Mouse (Mus musculus) testis, adult 2 months (tissue): ENCODE measurements around the gene Ddx39.

Source experiments
- CTCF ChIP-seq: fragments of 200-500 bp; IDR thresholded peaks from 2 replicates; pipeline ENCODE4 v1.5.1; 2012; ENCODE audit warnings: low read depth, mild to moderate bottlenecking, inconsistent platforms, low read length, moderate library complexity; ENCODE audit not compliant: control insufficient read depth, insufficient read depth, insufficient replicate concordance
- POLR2A ChIP-seq: fragments of 200-500 bp; IDR thresholded peaks from 2 replicates; pipeline ENCODE4 v1.6.1; 2012; ENCODE audit warnings: low read depth, mild to moderate bottlenecking, inconsistent platforms, low read length, moderate library complexity; ENCODE audit not compliant: control insufficient read depth

DNA sequence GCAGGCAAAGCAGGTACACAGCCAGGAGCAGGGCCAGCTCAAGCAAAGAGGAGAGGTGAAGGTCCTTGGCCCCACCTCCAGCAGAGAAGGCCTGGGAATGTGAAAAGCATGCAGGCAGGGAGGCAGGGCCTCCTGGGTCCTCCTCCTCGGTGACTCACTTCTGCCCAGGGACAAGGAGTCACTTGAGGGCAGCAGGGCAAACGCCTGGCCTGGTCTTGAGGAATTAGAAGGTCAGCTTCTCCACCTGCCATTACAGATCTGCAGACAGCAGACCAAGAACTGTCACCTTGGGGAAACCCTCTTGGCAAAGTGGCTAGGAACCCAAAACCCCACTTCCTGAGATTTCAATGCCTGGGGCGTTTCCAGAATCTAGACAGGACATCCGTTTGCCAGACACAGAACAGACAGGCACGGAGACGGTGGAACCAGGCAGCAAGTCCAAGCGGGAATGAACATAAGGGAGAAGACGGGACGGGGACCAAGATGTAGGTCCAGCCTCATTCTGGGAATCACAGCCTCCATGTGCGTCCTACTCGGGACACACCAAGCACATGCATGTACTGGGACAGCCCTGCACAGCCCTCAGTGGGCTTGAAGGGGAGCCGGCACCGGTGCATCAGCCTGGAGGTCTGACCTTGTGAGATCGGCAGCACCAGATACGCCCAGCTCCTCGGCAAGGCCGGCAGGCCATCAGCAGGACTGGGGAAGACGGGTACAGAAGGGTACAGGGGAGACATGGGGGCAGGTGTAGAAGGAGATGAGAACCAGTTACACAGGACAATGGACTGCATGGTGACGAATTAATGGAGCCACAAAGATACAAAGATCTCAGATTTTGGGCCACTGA lies 17.4 kb upstream of the Ddx39 start:
- TF ChIP-seq CTCF, result no peak
- TF ChIP-seq POLR2A, result no peak; the same call in 1 of the 2 replicates
